Mouse (Mus musculus): ENCODE results near the gene Actrt3. TPM values are rescaled to one million over a fixed set of nuclear protein-coding genes. Genes with fewer than 3 reads are reported as not detected.

Actrt3 gene
- polyA plus RNA-seq, 1 experiment from 2014 or later: 0.17 TPM

- H3K4me3 ChIP-seq (ENCODE audit: low read depth, low read length): no peak overlapping the region
- no peak for ATAC-seq
- H3K4me1 ChIP-seq (ENCODE audit: control insufficient read depth, insufficient read depth, low read length): no peaks in the 10 kb centered on the region
- no peak overlapping the region for H3K4me2 ChIP-seq (ENCODE audit: low read length)
- DNase-seq (ENCODE audit: low spot score): no peak
- H3K27me3 ChIP-seq (replicated peaks; ENCODE audit: control insufficient read depth, insufficient read depth, low read length): no peaks in the 10 kb centered on the region
- H3K9ac ChIP-seq (ENCODE audit: low read length): no peak overlapping the region
- 89% methylated on average over 4 of the region's 4 CpGs for WGBS
- H3K9me3 ChIP-seq (replicated peaks; ENCODE audit: control insufficient read depth, low read length): no peaks in the 10 kb centered on the region
- H3K36me3 ChIP-seq (ENCODE audit: control insufficient read depth, insufficient read depth, low read length): peaks cover 78% of the 10 kb centered on the region
- H3K27ac ChIP-seq (ENCODE audit: low read depth, low read length): no peak overlapping the region
These were observed 11.2 kb upstream of the Actrt3 start for GRCm38 (mm10) chr3:30610930-30611329.

GRCm38 (mm10) chr3:30608999-30609398 is 9.3 kb upstream of the Actrt3 start:
- DNase-seq (ENCODE audit: low spot score) (no peak), ATAC-seq (no peak)
- Histone ChIP-seq H3K4me3 (ENCODE audit: low read depth, low read length) (no peak overlapping the region), H3K36me3 (ENCODE audit: control insufficient read depth, insufficient read depth, low read length) (peaks cover 73% of the 10 kb centered on the region), H3K9ac (ENCODE audit: low read length) (no peak overlapping the region), H3K27me3 (replicated peaks; ENCODE audit: control insufficient read depth, insufficient read depth, low read length) (no peaks in the 10 kb centered on the region), H3K4me2 (ENCODE audit: low read length) (no peak overlapping the region), H3K9me3 (replicated peaks; ENCODE audit: control insufficient read depth, low read length) (no peaks in the 10 kb centered on the region), H3K4me1 (ENCODE audit: control insufficient read depth, insufficient read depth, low read length) (no peaks in the 10 kb centered on the region), H3K27ac (ENCODE audit: low read depth, low read length) (no peak overlapping the region)
- WGBS: 92% methylated on average over 3 of the region's 3 CpGs

- Histone ChIP-seq H3K4me3 (ENCODE audit: low read depth, low read length) (peak overlapping the region; percentile 68), H3K27ac (ENCODE audit: low read depth, low read length) (no peak overlapping the region), H3K9ac (ENCODE audit: low read length) (no peak overlapping the region), H3K4me2 (ENCODE audit: low read length) (peak overlapping the region; percentile 79), H3K4me1 (ENCODE audit: control insufficient read depth, insufficient read depth, low read length) (peaks cover 12% of the 10 kb centered on the region), H3K27me3 (replicated peaks; ENCODE audit: control insufficient read depth, insufficient read depth, low read length) (no peaks in the 10 kb centered on the region), H3K36me3 (ENCODE audit: control insufficient read depth, insufficient read depth, low read length) (peaks cover 29% of the 10 kb centered on the region), H3K9me3 (replicated peaks; ENCODE audit: control insufficient read depth, low read length) (no peaks in the 10 kb centered on the region)
- DNase-seq (ENCODE audit: low spot score) (no peak), ATAC-seq (no peak)
- 29% methylated on average over 10 of the region's 10 CpGs for WGBS
These were observed 3.5 kb upstream of the Actrt3 start for GRCm38 (mm10) chr3:30603256-30603655.

GRCm38 (mm10) chr3:30602740-30603098 is 3.0 kb upstream of the Actrt3 start:
- WGBS: 0% methylated on average over 27 of the region's 27 CpGs
- no peak; the same call in 1 of the 2 replicates for ATAC-seq
- peaks cover 12% of the 10 kb centered on the region for H3K4me1 ChIP-seq (ENCODE audit: control insufficient read depth, insufficient read depth, low read length)
- no peaks in the 10 kb centered on the region for H3K27me3 ChIP-seq (replicated peaks; ENCODE audit: control insufficient read depth, insufficient read depth, low read length)
- peak overlapping the region; percentile 80 for H3K9ac ChIP-seq (ENCODE audit: low read length)
- H3K27ac ChIP-seq (ENCODE audit: low read depth, low read length): peak overlapping the region; percentile 91
- peaks cover 26% of the 10 kb centered on the region for H3K36me3 ChIP-seq (ENCODE audit: control insufficient read depth, insufficient read depth, low read length)
- DNase-seq (ENCODE audit: low spot score): no peak
- peak overlapping the region; percentile 79 for H3K4me2 ChIP-seq (ENCODE audit: low read length)
- H3K4me3 ChIP-seq (ENCODE audit: low read depth, low read length): peak overlapping the region; percentile 68
- H3K9me3 ChIP-seq (replicated peaks; ENCODE audit: control insufficient read depth, low read length): no peaks in the 10 kb centered on the region

GRCm38 (mm10) chr3:30602065-30602739 is 2.5 kb upstream of the Actrt3 start, which contains the start of gene Mynn:
TSS of gene Mynn (plus strand) at chr3:30602065.
- peaks cover 21% of the 10 kb centered on the region for H3K36me3 ChIP-seq (ENCODE audit: control insufficient read depth, insufficient read depth, low read length)
- H3K9ac ChIP-seq (ENCODE audit: low read length): peak within 1 kb of the TSS; percentile 80
- peak within 1 kb of the TSS; percentile 68 for H3K4me3 ChIP-seq (ENCODE audit: low read depth, low read length)
- peak within 1 kb of the TSS; percentile 79 for H3K4me2 ChIP-seq (ENCODE audit: low read length)
- peak; percentile 97 for DNase-seq (ENCODE audit: low spot score)
- WGBS: under 1% methylated on average over 40 of the region's 40 CpGs
- no peaks in the 10 kb centered on the region for H3K9me3 ChIP-seq (replicated peaks; ENCODE audit: control insufficient read depth, low read length)
- no peaks in the 10 kb centered on the region for H3K27me3 ChIP-seq (replicated peaks; ENCODE audit: control insufficient read depth, insufficient read depth, low read length)
- peak; percentile 95 for ATAC-seq
- peak within 1 kb of the TSS; percentile 91 for H3K27ac ChIP-seq (ENCODE audit: low read depth, low read length)
- peaks cover 12% of the 10 kb centered on the region for H3K4me1 ChIP-seq (ENCODE audit: control insufficient read depth, insufficient read depth, low read length)

GRCm38 (mm10) chr3:30601610-30602064 is 1.9 kb upstream of the Actrt3 start:
- H3K9me3 ChIP-seq (replicated peaks; ENCODE audit: control insufficient read depth, low read length): no peaks in the 10 kb centered on the region
- WGBS: 2% methylated on average over 13 of the region's 13 CpGs
- H3K27ac ChIP-seq (ENCODE audit: low read depth, low read length): peak overlapping the region; percentile 91
- peak overlapping the region; percentile 79 for H3K4me2 ChIP-seq (ENCODE audit: low read length)
- peak overlapping the region; percentile 68 for H3K4me3 ChIP-seq (ENCODE audit: low read depth, low read length)
- no peak for DNase-seq (ENCODE audit: low spot score)
- H3K36me3 ChIP-seq (ENCODE audit: control insufficient read depth, insufficient read depth, low read length): peaks cover 18% of the 10 kb centered on the region
- H3K27me3 ChIP-seq (replicated peaks; ENCODE audit: control insufficient read depth, insufficient read depth, low read length): no peaks in the 10 kb centered on the region
- H3K4me1 ChIP-seq (ENCODE audit: control insufficient read depth, insufficient read depth, low read length): peaks cover 12% of the 10 kb centered on the region
- no peak for ATAC-seq
- peak overlapping the region; percentile 80 for H3K9ac ChIP-seq (ENCODE audit: low read length)

- peaks cover 12% of the 10 kb centered on the region for H3K4me1 ChIP-seq (ENCODE audit: control insufficient read depth, insufficient read depth, low read length)
- 0 out of 2 replicates have a peak overlapping the region, but pooled peaks have one; percentile 14 for H3K27ac ChIP-seq (ENCODE audit: low read depth, low read length)
- no peaks in the 10 kb centered on the region for H3K9me3 ChIP-seq (replicated peaks; ENCODE audit: control insufficient read depth, low read length)
- H3K27me3 ChIP-seq (replicated peaks; ENCODE audit: control insufficient read depth, insufficient read depth, low read length): no peaks in the 10 kb centered on the region
- H3K9ac ChIP-seq (ENCODE audit: low read length): no peak overlapping the region
- under 1% methylated on average over 17 of the region's 17 CpGs for WGBS
- peak overlapping the region; percentile 79 for H3K4me2 ChIP-seq (ENCODE audit: low read length)
- DNase-seq (ENCODE audit: low spot score) (peak; percentile 96), ATAC-seq (peak; percentile 43)
- peak overlapping the region; percentile 68 for H3K4me3 ChIP-seq (ENCODE audit: low read depth, low read length)
- H3K36me3 ChIP-seq (ENCODE audit: control insufficient read depth, insufficient read depth, low read length): peaks cover 14% of the 10 kb centered on the region
These were observed 1.4 kb upstream of the Actrt3 start for GRCm38 (mm10) chr3:30601175-30601574.

GRCm38 (mm10) chr3:30600717-30601116 is 978 bp upstream of the Actrt3 start:
- Histone ChIP-seq H3K27me3 (replicated peaks; ENCODE audit: control insufficient read depth, insufficient read depth, low read length) (no peaks in the 10 kb centered on the region), H3K4me2 (ENCODE audit: low read length) (peak overlapping the region; percentile 79), H3K27ac (ENCODE audit: low read depth, low read length) (peak overlapping the region; percentile 72; the same call in 1 of the 2 replicates), H3K9ac (ENCODE audit: low read length) (peak overlapping the region; percentile 61), H3K36me3 (ENCODE audit: control insufficient read depth, insufficient read depth, low read length) (peaks cover 11% of the 10 kb centered on the region), H3K9me3 (replicated peaks; ENCODE audit: control insufficient read depth, low read length) (no peaks in the 10 kb centered on the region), H3K4me3 (ENCODE audit: low read depth, low read length) (peak overlapping the region; percentile 68), H3K4me1 (ENCODE audit: control insufficient read depth, insufficient read depth, low read length) (peaks cover 14% of the 10 kb centered on the region)
- ATAC-seq (no peak), DNase-seq (ENCODE audit: low spot score) (peak; percentile 58)
- WGBS: under 1% methylated on average over 14 of the region's 14 CpGs

- no peaks in the 10 kb centered on the region for H3K9me3 ChIP-seq (replicated peaks; ENCODE audit: control insufficient read depth, low read length)
- H3K36me3 ChIP-seq (ENCODE audit: control insufficient read depth, insufficient read depth, low read length): no peaks in the 10 kb centered on the region
- 88% methylated on average over 7 of the region's 7 CpGs for WGBS
- ATAC-seq: no peak
- no peak overlapping the region for H3K27ac ChIP-seq (ENCODE audit: low read depth, low read length)
- peaks cover 10% of the 10 kb centered on the region for H3K4me1 ChIP-seq (ENCODE audit: control insufficient read depth, insufficient read depth, low read length)
- no peak for DNase-seq (ENCODE audit: low spot score)
- H3K4me3 ChIP-seq (ENCODE audit: low read depth, low read length): no peak overlapping the region
- no peak overlapping the region for H3K4me2 ChIP-seq (ENCODE audit: low read length)
- no peak overlapping the region for H3K9ac ChIP-seq (ENCODE audit: low read length)
- H3K27me3 ChIP-seq (replicated peaks; ENCODE audit: control insufficient read depth, insufficient read depth, low read length): no peaks in the 10 kb centered on the region
These were observed 2.5 kb downstream of the Actrt3 start for GRCm38 (mm10) chr3:30597271-30597670.
